Mouse (Mus musculus) lung, adult 18-20 months (tissue): Measurements from ENCODE around the gene Rgs6.
A peak's percentile ranks its signal among the peaks of the same experiment; 100 is the strongest.

ENCODE experiments used
- DNase-seq, 2 experiments: peaks; one replicate each; pipeline ENCODE4 v3.0.0; 2022; ENCODE audit warnings: mixed read lengths in 2 of 2

Gene Rgs6

DNA sequence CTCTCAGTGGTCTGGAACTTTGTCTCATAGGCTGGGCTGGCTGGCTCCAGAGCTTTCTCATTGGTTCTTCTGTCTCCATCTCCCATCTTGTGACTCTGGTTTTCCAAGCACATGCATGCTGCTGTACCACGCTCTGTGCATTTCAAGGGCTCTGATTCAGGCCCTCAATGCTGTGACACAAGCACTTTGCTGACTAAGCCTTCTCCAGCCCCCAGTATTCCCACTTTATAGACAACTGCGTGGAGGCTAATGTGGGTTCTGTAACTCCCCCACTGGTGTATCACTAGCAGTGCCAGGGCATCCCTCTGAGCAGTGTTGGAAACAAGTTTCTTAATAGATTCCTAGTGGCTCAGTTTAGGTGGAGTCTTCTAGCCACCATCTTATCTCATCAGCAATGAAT, 174.0 kb downstream of the Rgs6 start:
- DNase-seq: no peak

DNA sequence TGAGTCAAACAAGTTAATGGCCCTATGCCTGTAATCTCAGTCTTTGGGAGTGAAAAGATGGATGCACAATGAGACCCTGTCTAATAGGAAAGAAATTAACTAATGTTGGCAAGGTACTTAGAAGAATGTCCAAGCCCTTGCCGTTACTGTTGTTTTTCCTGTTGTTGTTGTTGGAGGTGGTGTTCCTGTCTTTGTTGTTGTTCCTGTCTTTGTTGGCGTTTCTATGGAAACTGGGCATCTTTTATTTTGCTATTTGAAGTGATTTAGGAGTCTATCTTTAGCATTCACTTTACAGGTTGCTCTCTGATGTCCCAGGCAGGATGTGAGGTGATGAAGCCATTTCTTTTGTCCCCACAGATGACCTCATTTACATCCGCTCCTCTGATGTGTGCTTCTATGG, 180.6 kb downstream of the Rgs6 start:
- no peak for DNase-seq

- DNase-seq: no peak
Observed at GRCm38 (mm10) chr12:82772215-82772614, 184.1 kb downstream of the Rgs6 start.

- DNase-seq: no peak
Observed at GRCm38 (mm10) chr12:82774576-82774975, 186.5 kb downstream of the Rgs6 start.

DNA sequence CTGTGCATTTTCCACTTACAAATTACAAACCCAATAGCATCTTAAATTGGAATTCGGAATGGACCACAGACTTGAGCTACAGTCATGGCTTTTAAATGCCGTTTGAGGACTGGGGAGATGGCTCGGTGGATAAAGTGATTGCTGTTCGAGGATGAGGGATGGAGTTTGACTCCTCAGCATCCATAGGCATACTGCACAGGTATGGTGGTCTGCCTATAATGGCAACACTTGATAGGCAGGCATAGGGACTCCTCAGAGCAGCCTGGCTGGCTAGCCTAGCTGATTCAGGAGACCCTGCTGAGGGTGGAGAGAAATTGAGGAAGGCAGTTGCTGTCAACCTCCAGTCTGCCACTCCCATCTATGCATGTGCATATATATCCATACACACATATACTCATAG, 188.6 kb downstream of the Rgs6 start:
- no peak for DNase-seq

GRCm38 (mm10) chr12:82780936-82781335, 192.8 kb downstream of the Rgs6 start:
- no peak for DNase-seq

DNA sequence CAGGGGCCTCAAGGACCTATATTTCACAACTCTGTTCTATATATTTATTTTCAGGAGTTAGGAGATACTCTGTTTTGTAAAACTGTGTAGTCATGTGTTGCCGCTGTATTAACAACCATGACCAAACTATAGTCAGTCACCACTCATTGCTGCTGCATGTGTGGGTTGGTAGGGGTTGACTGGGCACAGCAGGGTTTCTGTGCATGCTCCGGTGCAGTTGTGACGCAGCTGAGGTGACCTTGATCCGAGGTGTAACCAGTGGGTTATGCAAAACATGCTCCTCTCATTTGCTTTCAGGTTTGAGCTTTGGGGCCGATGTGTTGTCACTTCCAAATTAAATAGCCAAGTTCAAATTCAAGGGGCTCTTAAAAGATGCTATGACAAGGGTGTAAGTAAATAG, 193.3 kb downstream of the Rgs6 start:
- no peak for DNase-seq

GRCm38 (mm10) chr12:82792122-82792521, 204.0 kb downstream of the Rgs6 start:
- no peak for DNase-seq

GRCm38 (mm10) chr12:82799892-82800291, 211.8 kb downstream of the Rgs6 start:
- no peak for DNase-seq

DNA sequence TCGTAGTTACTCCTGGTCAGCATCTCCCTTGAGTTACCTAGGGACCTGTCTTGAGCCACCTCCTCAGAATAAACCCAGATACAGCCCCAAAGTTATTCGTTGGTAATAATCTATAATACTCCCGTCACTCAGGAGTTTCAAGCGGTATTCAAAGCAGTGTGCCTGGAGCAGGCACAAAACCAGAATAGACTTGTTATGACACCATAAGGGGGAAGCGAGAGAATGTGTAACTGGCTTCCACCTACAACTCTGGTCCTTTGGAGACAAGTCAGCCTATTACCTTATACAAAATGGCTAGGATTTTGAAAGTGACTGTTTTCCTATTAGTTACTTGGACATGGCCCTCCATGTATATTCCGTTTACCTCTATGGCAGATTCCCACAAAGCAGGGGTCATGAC, 213.6 kb downstream of the Rgs6 start:
- no peak for DNase-seq

GRCm38 (mm10) chr12:82802711-82803110, 214.6 kb downstream of the Rgs6 start:
- no peak for DNase-seq

DNA sequence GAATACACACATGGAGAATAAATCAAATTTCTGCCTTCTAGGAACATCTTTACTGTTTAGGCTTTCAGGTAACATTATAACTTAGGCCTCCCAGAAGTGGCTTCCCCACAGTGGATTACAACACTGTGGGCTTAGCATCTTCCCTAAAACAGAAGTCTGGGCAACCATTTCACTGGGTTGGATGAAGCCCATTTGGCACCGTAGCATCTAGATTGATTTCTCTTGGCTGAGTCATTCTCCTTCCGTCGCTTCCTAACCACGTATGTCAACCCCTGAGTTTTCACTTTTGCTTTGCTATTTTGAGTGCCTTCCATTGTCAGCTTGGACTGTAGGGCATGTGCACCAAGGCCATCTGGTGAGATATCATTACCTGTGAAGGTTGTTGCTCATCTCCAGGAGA, 217.1 kb downstream of the Rgs6 start:
- DNase-seq: no peak

GRCm38 (mm10) chr12:82810631-82811030, 222.5 kb downstream of the Rgs6 start:
- no peak for DNase-seq

- DNase-seq: no peak
Observed at GRCm38 (mm10) chr12:82815982-82816381, 227.9 kb downstream of the Rgs6 start.

- DNase-seq: no peak
Observed at GRCm38 (mm10) chr12:82819328-82819727, 231.2 kb downstream of the Rgs6 start.

GRCm38 (mm10) chr12:82819991-82820390, 231.9 kb downstream of the Rgs6 start:
- no peak for DNase-seq

DNA sequence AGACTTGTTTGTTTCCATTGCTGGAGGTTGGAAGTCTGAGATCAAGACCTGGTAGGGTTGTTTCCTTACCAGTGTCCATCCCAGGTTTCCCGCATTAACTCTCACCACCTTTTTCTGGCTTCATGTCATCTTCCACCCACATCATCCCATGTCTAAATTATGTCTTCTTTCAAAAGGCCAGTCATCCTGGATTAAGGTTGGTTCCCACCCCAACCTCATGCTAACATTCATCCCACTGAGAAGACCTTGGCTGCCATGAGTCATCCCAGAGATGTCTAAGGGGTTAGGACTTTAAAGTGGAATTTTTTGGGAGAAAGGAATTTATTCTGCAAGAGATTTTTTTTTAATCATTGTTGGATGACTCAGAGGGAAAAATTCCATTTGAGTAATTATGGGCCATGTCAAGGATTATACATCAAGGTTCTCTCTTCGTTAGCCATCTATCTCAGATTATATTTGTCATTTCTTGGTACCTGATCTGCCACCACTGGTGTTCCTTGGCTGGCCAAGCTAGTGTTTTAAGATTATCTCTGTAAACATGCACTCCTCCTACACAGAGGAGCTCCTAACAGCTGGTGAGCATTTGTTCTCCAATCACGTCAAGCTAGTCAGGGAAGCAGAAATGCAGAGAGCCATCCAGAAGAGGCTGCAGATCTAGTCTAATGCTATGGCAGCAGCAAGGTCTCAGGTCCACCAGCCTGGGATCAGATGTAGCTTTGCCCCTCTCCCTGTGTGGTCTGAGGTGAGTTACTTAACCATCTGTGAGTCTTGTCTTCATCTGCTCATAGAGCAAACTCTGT, 234.9 kb downstream of the Rgs6 start:
- DNase-seq: no peak

DNA sequence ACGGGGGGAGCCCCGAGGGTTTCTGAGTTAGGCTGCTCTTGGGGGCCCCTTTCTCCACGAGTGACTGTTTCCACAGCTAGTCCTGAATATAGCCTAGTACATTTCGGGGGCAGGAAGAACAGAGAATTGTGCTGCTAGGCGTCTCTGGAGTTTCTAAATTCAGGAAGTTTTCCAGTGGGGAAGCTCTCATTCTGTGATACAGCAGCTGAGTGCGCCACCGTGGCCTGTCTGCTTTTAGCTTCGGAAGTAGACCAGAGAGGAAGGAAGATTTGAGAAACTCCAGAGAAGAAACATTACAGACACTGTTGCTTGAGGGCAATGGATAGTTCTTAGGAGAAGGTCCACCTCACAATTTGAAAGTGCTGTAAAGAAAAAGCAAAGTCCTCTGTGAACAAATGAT, 242.2 kb downstream of the Rgs6 start:
- DNase-seq: no peak

GRCm38 (mm10) chr12:82838544-82838943, 250.5 kb downstream of the Rgs6 start:
- DNase-seq: no peak

DNA sequence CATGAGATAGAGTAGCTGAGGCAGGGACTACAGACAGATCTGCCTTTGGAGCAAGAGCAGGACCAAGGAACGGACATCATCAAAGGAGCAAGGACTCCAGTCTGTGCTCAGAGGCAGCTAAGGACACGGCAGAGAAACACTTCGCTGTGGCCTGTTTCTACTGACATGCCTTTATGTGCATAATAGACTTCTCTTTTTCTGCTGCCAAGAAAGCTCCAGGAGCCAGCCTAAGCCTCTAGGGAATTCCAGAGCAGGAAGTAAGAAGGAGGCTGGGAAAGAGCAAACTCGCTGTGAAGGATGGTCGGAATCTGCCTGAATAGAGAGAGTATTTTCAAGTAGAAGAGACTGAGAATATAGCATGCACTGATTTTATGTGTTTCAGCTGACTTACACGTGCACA, 253.5 kb downstream of the Rgs6 start:
- DNase-seq: no peak

- no peak for DNase-seq
Observed at GRCm38 (mm10) chr12:82848304-82848872, 260.3 kb downstream of the Rgs6 start.

DNA sequence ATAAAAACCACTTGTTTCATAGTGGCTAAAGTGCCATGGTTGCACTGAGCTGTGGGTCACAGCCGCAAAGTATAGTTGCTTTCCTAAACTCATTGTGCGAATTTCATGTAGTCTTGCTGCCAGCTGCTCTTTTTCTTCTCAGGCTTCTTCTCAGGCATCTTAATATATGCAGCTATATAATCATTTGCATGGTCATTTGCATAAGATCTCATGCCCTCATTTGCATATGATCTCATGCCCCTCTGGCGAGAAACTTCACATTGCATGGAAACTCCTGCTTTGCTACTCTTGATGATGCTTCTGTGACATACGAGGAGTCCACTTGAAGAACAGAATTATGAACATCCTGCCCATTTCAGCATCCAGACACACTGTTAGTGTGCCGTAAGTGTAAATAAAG, 266.8 kb downstream of the Rgs6 start:
- no peak for DNase-seq

GRCm38 (mm10) chr12:82855333-82856107, 267.4 kb downstream of the Rgs6 start:
- DNase-seq: peak in 1 of 2 experiments; percentile 3

- DNase-seq: no peak
Observed at GRCm38 (mm10) chr12:82865686-82866085, 277.6 kb downstream of the Rgs6 start.
